Mouse (Mus musculus) G1E (cell line): Measurements from ENCODE around the gene Med15.

Experiments used
- CTCF ChIP-seq: IDR thresholded peaks from 2 replicates; pipeline ENCODE4 v1.5.1; 2012; ENCODE audit warnings: low read depth, low read length, inconsistent platforms, mixed read lengths
- TAL1 ChIP-seq: conservative IDR thresholded peaks from 2 replicates; pipeline ENCODE4 v1.6.1; 2012; ENCODE audit warnings: low read depth, low read length, inconsistent platforms, mixed read lengths

DNA sequence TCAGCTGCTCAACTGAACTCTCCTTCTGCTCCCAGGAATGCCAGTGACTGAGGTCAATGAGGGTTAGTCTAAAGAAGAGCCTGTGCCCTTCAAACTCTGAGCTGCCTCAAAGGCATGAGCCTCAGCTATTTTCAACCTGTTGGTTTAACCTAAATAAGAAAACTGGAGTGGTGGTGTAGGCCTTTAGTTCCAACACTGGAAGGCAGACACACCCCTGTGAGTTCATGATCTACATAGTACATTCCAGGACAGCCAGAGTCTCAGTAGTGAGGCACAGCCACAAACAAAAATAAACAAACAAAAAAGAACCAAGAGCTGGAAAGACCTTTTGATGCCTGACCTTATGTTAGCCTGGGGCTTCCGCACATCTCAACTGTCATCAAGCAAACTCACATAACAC, 25.1 kb downstream of the Med15 start:
- TF ChIP-seq TAL1 (no peak), CTCF (no peak)
